Mouse (Mus musculus): ENCODE results near the gene Smchd1. TPM values are rescaled to one million over a fixed set of nuclear protein-coding genes. Genes with fewer than 3 reads are reported as not detected.
"Not testable (repeated sequence)": the region's sequence is repeated elsewhere in the genome, so short reads cannot be mapped to it uniquely, and the experiment has no call there.

Gene Smchd1
- total and polyA plus RNA-seq, 2 experiments from 2014 or later: 33.4 to 40.2 TPM

- 92% methylated on average over 3 of the region's 3 CpGs for WGBS
- H3K36me3 ChIP-seq (ENCODE audit: insufficient read depth, low read length): peaks cover 11% of the 10 kb centered on the region
Observed at GRCm38 (mm10) chr17:71460312-71460711, 14.8 kb downstream of the Smchd1 start.

GRCm38 (mm10) chr17:71459818-71460217 is 15.3 kb downstream of the Smchd1 start, which contains the start of gene Gm4707:
Gene Gm4707, minus strand, starts transcription at chr17:71459918.
- Histone ChIP-seq H3K36me3 (ENCODE audit: insufficient read depth, low read length) (peaks cover 14% of the 10 kb centered on the region), H3K4me1 (ENCODE audit: insufficient read depth, low read length) (no peaks in the 10 kb centered on the region), H3K4me2 (ENCODE audit: low read depth, low read length, poor library complexity, severe bottlenecking) (no peak within 1 kb of the TSS), H3K27ac (ENCODE audit: low read depth, low read length) (no peak within 1 kb of the TSS), H3K4me3 (ENCODE audit: low read depth, low read length) (no peak within 1 kb of the TSS), H3K9ac (replicated peaks; ENCODE audit: low read length, poor library complexity, severe bottlenecking) (no peak within 1 kb of the TSS), H3K27me3 (ENCODE audit: insufficient read depth, low read length) (no peaks in the 10 kb centered on the region), H3K9me3 (ENCODE audit: low read length) (no peaks in the 10 kb centered on the region)
- DNase-seq (ENCODE audit: low spot score) (no peak), ATAC-seq (ENCODE audit: low FRiP score) (no peak)
- TF ChIP-seq CTCF (IDR thresholded peaks at IDR 0.05): no peak
- WGBS: 97% methylated on average over 2 of the region's 2 CpGs

More at GRCm38 (mm10) chr17:71460312-71460711, 14.8 kb downstream of the Smchd1 start:
- DNase-seq (ENCODE audit: low spot score): no peak
- H3K4me1 ChIP-seq (ENCODE audit: insufficient read depth, low read length): no peaks in the 10 kb centered on the region
- ATAC-seq (ENCODE audit: low FRiP score): no peak
- no peak overlapping the region for H3K27ac ChIP-seq (ENCODE audit: low read depth, low read length)
- H3K27me3 ChIP-seq (ENCODE audit: insufficient read depth, low read length): no peaks in the 10 kb centered on the region
- no peak overlapping the region for H3K4me3 ChIP-seq (ENCODE audit: low read depth, low read length)
- no peak overlapping the region for H3K4me2 ChIP-seq (ENCODE audit: low read depth, low read length, poor library complexity, severe bottlenecking)
- TF ChIP-seq CTCF (IDR thresholded peaks at IDR 0.05): no peak
- H3K9ac ChIP-seq (replicated peaks; ENCODE audit: low read length, poor library complexity, severe bottlenecking): no peak overlapping the region
- no peaks in the 10 kb centered on the region for H3K9me3 ChIP-seq (ENCODE audit: low read length)

- H3K27me3 ChIP-seq (ENCODE audit: insufficient read depth, low read length); H3K36me3 ChIP-seq (ENCODE audit: insufficient read depth, low read length); H3K27ac ChIP-seq (ENCODE audit: low read depth, low read length); H3K4me2 ChIP-seq (ENCODE audit: low read depth, low read length, poor library complexity, severe bottlenecking); H3K9me3 ChIP-seq (ENCODE audit: low read length); H3K4me3 ChIP-seq (ENCODE audit: low read depth, low read length); H3K4me1 ChIP-seq (ENCODE audit: insufficient read depth, low read length); ATAC-seq (ENCODE audit: low FRiP score); DNase-seq (ENCODE audit: low spot score); H3K9ac ChIP-seq (replicated peaks; ENCODE audit: low read length, poor library complexity, severe bottlenecking): not testable (repeated sequence)
- WGBS: 96% methylated on average over 6 of the region's 6 CpGs
Observed at GRCm38 (mm10) chr17:71457361-71457760, 17.8 kb downstream of the Smchd1 start.

- Histone ChIP-seq H3K27me3 (ENCODE audit: insufficient read depth, low read length) (no peaks in the 10 kb centered on the region), H3K27ac (ENCODE audit: low read depth, low read length) (no peak overlapping the region), H3K4me1 (ENCODE audit: insufficient read depth, low read length) (no peaks in the 10 kb centered on the region), H3K9me3 (ENCODE audit: low read length) (no peaks in the 10 kb centered on the region), H3K36me3 (ENCODE audit: insufficient read depth, low read length) (peaks cover 10% of the 10 kb centered on the region), H3K4me2 (ENCODE audit: low read depth, low read length, poor library complexity, severe bottlenecking) (no peak overlapping the region), H3K4me3 (ENCODE audit: low read depth, low read length) (no peak overlapping the region), H3K9ac (replicated peaks; ENCODE audit: low read length, poor library complexity, severe bottlenecking) (no peak overlapping the region)
- 98% methylated on average over 6 of the region's 6 CpGs for WGBS
- ATAC-seq (ENCODE audit: low FRiP score) (no peak), DNase-seq (ENCODE audit: low spot score) (no peak)
- no peak for TF ChIP-seq CTCF (IDR thresholded peaks at IDR 0.05)
Observed at GRCm38 (mm10) chr17:71445191-71445590, 30.0 kb downstream of the Smchd1 start.

- Histone ChIP-seq H3K9ac (replicated peaks; ENCODE audit: low read length, poor library complexity, severe bottlenecking) (no peak overlapping the region), H3K9me3 (ENCODE audit: low read length) (no peaks in the 10 kb centered on the region), H3K27ac (ENCODE audit: low read depth, low read length) (no peak overlapping the region), H3K4me2 (ENCODE audit: low read depth, low read length, poor library complexity, severe bottlenecking) (no peak overlapping the region), H3K4me3 (ENCODE audit: low read depth, low read length) (no peak overlapping the region), H3K4me1 (ENCODE audit: insufficient read depth, low read length) (no peaks in the 10 kb centered on the region), H3K27me3 (ENCODE audit: insufficient read depth, low read length) (no peaks in the 10 kb centered on the region), H3K36me3 (ENCODE audit: insufficient read depth, low read length) (peaks cover 10% of the 10 kb centered on the region)
- no peak for ATAC-seq (ENCODE audit: low FRiP score)
- 0 out of 2 replicates have a peak, but pooled peaks have one; percentile 35 for TF ChIP-seq CTCF (IDR thresholded peaks at IDR 0.05)
- DNase-seq (ENCODE audit: low spot score): no peak
- WGBS: 92% methylated on average over 2 of the region's 2 CpGs
Observed at GRCm38 (mm10) chr17:71444718-71445117, 30.4 kb downstream of the Smchd1 start.

- Histone ChIP-seq H3K4me3 (ENCODE audit: low read depth, low read length) (no peak overlapping the region), H3K9me3 (ENCODE audit: low read length) (no peaks in the 10 kb centered on the region), H3K27ac (ENCODE audit: low read depth, low read length) (no peak overlapping the region), H3K4me2 (ENCODE audit: low read depth, low read length, poor library complexity, severe bottlenecking) (no peak overlapping the region), H3K4me1 (ENCODE audit: insufficient read depth, low read length) (no peaks in the 10 kb centered on the region), H3K9ac (replicated peaks; ENCODE audit: low read length, poor library complexity, severe bottlenecking) (no peak overlapping the region), H3K36me3 (ENCODE audit: insufficient read depth, low read length) (peaks cover 10% of the 10 kb centered on the region), H3K27me3 (ENCODE audit: insufficient read depth, low read length) (no peaks in the 10 kb centered on the region)
- no peak for ATAC-seq (ENCODE audit: low FRiP score)
- DNase-seq (ENCODE audit: low spot score): no peak
- no peak for TF ChIP-seq CTCF (IDR thresholded peaks at IDR 0.05)
- 92% methylated on average over 3 of the region's 3 CpGs for WGBS
Observed at GRCm38 (mm10) chr17:71444126-71444525, 31.0 kb downstream of the Smchd1 start.
